Mouse (Mus musculus): Measurements from ENCODE around the gene Dbx2. TPM values are rescaled to one million over a fixed set of nuclear protein-coding genes. Genes with fewer than 3 reads are reported as not detected.

The Dbx2 gene
- polyA plus RNA-seq (2017; shearing (Covaris generic)), result under 1 TPM; 0.11 to 0.87 TPM

GRCm38 (mm10) chr15:95655860-95656259 is at the start of gene Dbx2:
TSS of gene Dbx2 (minus strand) at chr15:95655960.

Other genes starting within 250 kb of the Dbx2 start
- gene Nell2, start 127.4 kb downstream of the Dbx2 start, polyA plus RNA-seq (2017; shearing (Covaris generic)), result not detected
- gene Ano6, start 134.9 kb upstream of the Dbx2 start, polyA plus RNA-seq (2017; shearing (Covaris generic)), result 10 to 100 TPM; 51.6 to 65.7 TPM

All from inflammation-experienced regulatory T-cells (primary cell).